Mouse (Mus musculus) frontal cortex, postnatal 14 days (tissue): ENCODE data around the gene Zfp568.
"Not testable (repeated sequence)": the region's sequence is repeated elsewhere in the genome, so short reads cannot be mapped to it uniquely, and the experiment has no call there.

Source experiments
- DNase-seq, 2 experiments: peaks; one replicate each; pipeline ENCODE4 v3.0.0; 2022; ENCODE audit warnings: low spot score in 2 of 2

Zfp568 gene

DNA sequence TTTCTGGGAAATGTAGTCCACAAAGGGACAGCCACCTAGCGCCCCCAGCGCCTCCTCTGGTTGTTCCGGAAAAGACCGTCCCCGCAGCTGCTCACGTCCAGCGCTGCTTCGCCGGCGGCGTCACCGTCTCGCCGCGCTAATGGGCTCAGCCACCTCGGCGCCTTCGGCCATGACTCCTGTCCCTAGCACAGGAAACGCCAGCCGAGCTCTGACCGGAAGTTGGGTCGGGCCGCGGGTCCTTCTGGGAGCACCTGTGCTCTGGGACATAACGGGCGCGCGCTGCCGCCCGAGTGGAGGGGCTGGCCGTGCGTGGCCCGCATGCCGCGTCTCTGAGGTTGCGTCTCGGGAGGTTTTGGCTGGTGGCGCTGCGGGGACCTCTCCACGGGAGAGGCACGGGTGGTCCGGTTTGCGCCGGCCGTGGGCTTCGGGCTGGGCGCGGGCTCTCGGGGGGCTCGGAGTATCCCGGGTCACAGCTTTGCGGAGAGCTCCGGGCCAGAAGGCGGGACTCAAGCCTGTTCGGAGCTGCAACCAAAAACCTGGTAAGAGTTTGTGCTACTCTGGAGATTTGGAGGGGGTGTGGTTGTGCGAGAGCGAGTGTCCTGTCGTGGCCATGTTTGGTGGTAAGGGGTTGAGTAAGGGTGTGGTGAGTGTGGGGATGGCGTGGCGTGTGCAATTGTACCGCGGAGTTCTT is at the start of gene Zfp568:
TSS of gene Zfp568 (plus strand) at position 266 of the 691 bp plus-strand sequence.
- peak; percentile 83 to 86 for DNase-seq

DNA sequence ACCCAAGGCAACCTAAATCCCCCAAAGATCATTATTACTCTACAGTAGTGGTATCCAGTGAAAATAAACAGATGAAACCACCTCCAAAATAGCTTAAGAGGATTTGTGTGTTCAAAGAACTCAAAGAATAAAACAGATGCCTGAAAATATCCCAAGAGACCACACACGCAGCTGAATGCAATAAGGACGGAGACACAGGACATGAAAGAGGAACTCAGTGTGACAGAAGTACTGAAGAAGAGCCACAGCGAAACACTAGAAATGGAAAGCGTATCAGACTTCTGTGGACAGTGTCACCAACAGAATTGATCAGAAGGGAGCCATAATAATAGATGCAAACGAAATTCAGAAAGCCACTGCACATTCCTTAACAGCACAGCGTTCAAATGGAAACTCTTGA is 44.9 kb upstream of the Zfp568 start:
- no peak for DNase-seq

- DNase-seq: no peak
These were observed 42.7 kb upstream of the Zfp568 start for GRCm38 (mm10) chr7:29941027-29941426.

GRCm38 (mm10) chr7:29942740-29943139 is 41.0 kb upstream of the Zfp568 start:
- DNase-seq: no peak

DNA sequence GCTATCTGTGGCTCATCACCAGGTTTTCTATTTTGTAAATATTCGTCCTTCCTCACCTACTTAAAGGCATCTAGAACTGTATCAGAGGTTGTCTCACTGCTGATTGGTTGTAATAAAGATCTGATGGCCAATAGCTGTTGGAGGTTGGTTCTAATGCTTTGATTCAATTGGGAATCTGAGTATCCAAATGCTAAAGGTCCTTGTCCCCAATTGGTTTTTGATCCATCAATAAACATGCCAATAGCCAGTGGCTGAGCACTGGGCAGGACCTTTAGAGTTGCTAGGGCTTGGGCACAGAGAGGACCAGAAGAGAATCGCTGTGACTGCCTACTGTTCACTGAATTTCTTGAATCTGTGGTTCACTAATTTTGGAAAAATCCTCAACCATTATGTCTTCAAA is 40.0 kb upstream of the Zfp568 start:
- DNase-seq: no peak

- no peak for DNase-seq
These were observed 39.6 kb upstream of the Zfp568 start for GRCm38 (mm10) chr7:29944201-29944600.

GRCm38 (mm10) chr7:29953086-29953485 is 30.7 kb upstream of the Zfp568 start:
- DNase-seq: no peak

- peak; percentile 50 to 67 for DNase-seq
These were observed 30.0 kb upstream of the Zfp568 start, which contains the start of gene Zfp74 for GRCm38 (mm10) chr7:29953513-29954401. Gene Zfp74, minus strand, starts transcription at chr7:29954089.

DNA sequence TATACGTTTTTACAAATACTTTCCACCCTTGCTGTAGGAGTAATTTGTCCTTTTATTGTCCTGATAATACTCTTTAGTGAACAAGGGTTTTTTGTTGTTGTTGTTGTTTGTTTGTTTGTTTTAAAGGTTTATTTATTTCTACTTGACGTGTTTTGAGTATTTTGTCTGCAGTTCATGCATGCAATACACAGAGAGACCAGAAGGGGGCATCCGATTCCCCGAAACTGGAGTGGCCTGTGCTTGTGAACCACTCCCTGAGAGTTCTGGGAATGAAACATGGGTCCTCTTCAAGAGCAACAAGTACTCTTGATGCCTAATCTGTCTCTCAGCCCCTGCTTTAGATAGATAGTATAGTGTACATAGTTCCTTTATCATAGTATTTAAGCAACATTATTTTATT is 29.0 kb upstream of the Zfp568 start:
- DNase-seq: no peak

DNA sequence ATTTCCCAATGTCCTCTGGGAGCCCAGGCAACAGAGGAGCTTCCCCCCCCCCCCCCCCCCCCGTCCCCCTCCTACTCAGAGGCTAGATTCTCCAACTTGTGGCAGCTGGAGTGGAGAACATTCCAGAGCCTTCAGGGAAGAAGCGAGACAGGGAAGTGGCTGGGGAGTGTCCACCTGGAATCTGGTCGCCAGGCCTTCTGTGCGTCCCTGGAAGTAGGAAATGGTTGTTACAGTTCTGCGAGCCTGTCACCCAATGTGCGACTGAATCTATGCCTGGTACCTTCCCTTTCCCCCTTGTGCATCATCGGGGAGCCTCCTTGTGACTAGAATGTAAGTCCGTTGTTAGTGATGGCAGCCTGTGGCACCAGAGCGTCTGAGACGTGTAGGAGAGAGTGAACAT is 27.5 kb upstream of the Zfp568 start:
- DNase-seq: peak in 1 of 2 experiments; percentile 16

DNA sequence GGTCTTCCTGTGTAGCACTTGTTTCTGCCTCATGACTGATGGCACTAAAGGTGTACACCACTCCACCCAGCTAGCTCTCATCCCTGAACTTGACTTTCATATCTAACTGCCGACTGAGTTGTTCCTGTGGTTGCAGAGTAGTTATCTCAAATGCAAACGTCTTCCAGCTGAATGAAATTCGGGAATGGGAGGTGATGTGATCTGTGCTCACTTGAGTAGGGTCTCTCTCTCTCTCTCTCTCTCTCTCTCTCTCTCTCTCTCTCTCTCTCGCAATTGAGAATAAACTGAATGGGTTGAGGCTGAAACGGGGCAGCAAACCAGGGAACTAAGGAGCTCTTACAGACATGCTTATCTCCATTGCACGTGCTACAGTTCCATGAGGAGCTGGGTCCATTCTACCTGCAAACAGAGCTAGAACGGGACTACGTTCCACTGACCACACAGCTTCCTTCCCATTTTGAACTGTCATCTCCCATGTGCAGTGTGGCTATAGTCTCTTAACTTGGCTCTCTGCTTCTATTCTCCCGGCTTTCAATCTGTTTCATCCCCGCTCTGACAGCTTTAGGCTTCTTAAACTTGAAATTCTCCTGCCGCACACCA is 25.5 kb upstream of the Zfp568 start:
- no peak for DNase-seq

- DNase-seq: no peak
These were observed 24.8 kb upstream of the Zfp568 start for GRCm38 (mm10) chr7:29959004-29959403.

- not testable (repeated sequence) for DNase-seq
These were observed 18.5 kb upstream of the Zfp568 start for GRCm38 (mm10) chr7:29965115-29965810.

- no peak for DNase-seq
These were observed 13.1 kb upstream of the Zfp568 start for GRCm38 (mm10) chr7:29970686-29971085.

- no peak for DNase-seq
These were observed 3.0 kb upstream of the Zfp568 start for GRCm38 (mm10) chr7:29980761-29981160.

DNA sequence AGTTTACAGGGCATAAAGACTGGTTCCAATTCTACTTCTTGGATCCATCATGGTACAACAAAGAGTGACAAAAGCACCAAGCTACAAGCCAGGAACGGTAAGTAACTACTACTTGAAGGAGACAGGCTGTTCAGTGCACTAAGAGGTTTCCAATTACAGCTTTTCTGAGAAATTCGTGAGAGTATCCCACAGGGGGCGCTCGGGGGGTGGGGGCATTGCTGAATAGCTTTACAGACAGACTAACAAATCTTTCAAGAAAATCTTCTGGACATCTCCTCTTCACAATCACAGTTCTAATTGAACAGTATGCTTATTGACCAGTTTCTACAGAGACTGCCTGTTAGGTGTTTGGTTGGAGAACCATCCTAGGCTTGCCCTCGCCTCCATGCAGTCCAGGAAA is 2.3 kb upstream of the Zfp568 start:
- no peak for DNase-seq

- DNase-seq: no peak
These were observed 1.9 kb upstream of the Zfp568 start for GRCm38 (mm10) chr7:29981860-29982259.

DNA sequence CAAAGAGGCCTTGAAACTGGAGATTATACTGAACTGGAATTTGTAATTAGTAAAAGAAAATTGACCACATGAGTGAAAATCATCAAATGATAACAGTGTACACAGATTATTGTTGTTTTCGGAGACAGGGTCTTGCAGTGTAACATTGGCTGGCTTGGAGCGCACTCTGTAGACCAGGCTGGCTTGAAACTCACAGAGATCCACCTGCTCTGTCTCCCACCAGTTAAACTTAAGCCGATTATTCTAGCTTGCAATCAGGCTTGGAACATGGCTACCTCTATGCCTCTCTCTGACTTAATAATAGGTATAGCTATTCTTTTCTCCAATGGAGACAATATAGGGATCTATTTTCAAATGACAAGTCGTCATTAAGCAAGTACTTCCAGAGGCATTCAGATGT is 1.4 kb upstream of the Zfp568 start:
- no peak for DNase-seq

- peak in 1 of 2 experiments; percentile 12 for DNase-seq
These were observed 824 bp upstream of the Zfp568 start for GRCm38 (mm10) chr7:29982931-29983330.

- DNase-seq: no peak
These were observed 440 bp upstream of the Zfp568 start for GRCm38 (mm10) chr7:29983340-29983689.

DNA sequence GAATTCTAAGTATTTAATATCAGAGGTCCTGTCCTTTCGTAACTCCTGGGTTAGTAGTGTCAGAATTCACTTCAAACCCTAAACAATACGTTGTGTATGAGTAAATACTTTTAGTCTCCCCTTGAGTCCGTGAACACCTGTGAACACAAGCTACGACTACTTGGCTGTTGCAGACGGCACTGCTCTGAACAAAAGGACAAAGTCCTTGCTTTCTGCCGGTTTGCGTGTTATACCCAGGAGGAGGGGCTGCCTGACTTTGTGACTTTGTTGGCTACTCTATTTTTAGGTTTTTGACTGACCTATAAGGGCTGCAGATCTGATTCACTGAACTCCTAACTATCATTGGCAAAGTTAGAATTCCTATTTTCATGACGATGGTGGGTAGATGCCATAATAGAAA is 2.3 kb downstream of the Zfp568 start:
- no peak for DNase-seq

DNA sequence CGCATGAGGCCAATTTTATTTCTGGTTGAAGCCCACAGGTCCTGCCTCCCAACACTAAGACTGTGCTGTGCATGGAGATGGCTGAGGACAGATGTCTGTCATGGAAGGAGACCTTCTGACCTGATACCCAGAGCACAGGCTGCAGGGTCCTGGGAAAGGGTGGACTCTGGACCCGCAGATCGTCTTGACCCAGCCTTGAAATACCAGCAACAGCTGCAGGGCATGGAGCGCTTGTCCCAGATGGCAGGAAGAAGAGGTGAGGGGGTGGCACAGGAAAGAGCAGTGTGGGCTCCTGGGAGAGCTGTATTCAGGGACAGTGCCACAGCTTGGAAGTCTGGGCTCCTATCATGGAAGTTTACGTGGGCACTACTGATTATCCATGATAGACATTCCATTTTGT is 3.8 kb downstream of the Zfp568 start:
- DNase-seq: no peak
